Mouse (Mus musculus): Measurements from ENCODE around the gene Gm21750. TPM values are rescaled to one million over a fixed set of nuclear protein-coding genes. Genes with fewer than 3 reads are reported as not detected.

The Gm21750 gene
- total RNA-seq (2023), result not detected

GRCm38 (mm10) chr14:73660925-73661324, at the start of gene Gm21750:
Gm21750 (plus strand) TSS chr14:73661225.

Other genes with a start within 250 kb of the Gm21750 start
- 51.1 TPM for gene Med4, start 151.2 kb upstream of the Gm21750 start, total RNA-seq (2023)
- gene Sucla2, start 135.9 kb upstream of the Gm21750 start, total RNA-seq (2023), result 39.7 TPM
- gene Nudt15, start 113.0 kb upstream of the Gm21750 start, total RNA-seq (2023), result 11.1 TPM